Mouse (Mus musculus) midbrain, embryonic 15.5 days (tissue): ENCODE results near the gene Sik2. TPM values are rescaled to one million over a fixed set of nuclear protein-coding genes. Genes with fewer than 3 reads are reported as not detected.

Source experiments
- ATAC-seq: fragments of 200-750 bp; cut with Nextera tagmentation; replicated peaks from 2 replicates; pipeline ENCODE4 v1.8.0; 2017; ENCODE audit warnings: moderate TSS enrichment
- H3K27ac ChIP-seq: fragments of 300-500 bp; sonication (generic); 2 replicates; pipeline ENCODE4 v1.5.1; 2015; ENCODE audit warnings: mild to moderate bottlenecking, inconsistent platforms
- H3K27me3 ChIP-seq: fragments of 300-500 bp; sonication (generic); replicated peaks from 2 replicates; pipeline ENCODE4 v1.6.1; 2015; ENCODE audit warnings: inconsistent platforms
- H3K36me3 ChIP-seq: fragments of 300-500 bp; sonication (generic); replicated peaks from 2 replicates; pipeline ENCODE4 v1.6.1; 2015; ENCODE audit warnings: inconsistent platforms
- H3K4me1 ChIP-seq: fragments of 300-500 bp; sonication (generic); 2 replicates; pipeline ENCODE4 v1.6.1; 2015; ENCODE audit warnings: inconsistent platforms
- H3K4me2 ChIP-seq: fragments of 300-500 bp; sonication (generic); 2 replicates; pipeline ENCODE4 v1.6.1; 2015; ENCODE audit warnings: inconsistent platforms, mild to moderate bottlenecking, moderate library complexity
- H3K4me3 ChIP-seq: fragments of 300-500 bp; sonication (generic); 2 replicates; pipeline ENCODE4 v1.5.1; 2015; ENCODE audit warnings: mild to moderate bottlenecking, inconsistent platforms
- H3K9ac ChIP-seq: fragments of 300-500 bp; sonication (generic); 2 replicates; pipeline ENCODE4 v1.6.1; 2015; ENCODE audit warnings: mild to moderate bottlenecking, inconsistent platforms
- H3K9me3 ChIP-seq: fragments of 300-500 bp; sonication (generic); 2 replicates; pipeline ENCODE4 v1.6.1; 2016; ENCODE audit warnings: inconsistent platforms
- WGBS: fragments of 180-500 bp; shearing (Covaris S2); methylation state at CpG from one replicate; pipeline ENCODE4 v1.1.7; 2015; ENCODE audit warnings: mixed read lengths; 5-methylcytosine and 5-hydroxymethylcytosine counted together
- polyA plus RNA-seq: library from polyadenylated mRNA; unstranded; fragments of >200 nt; fragmentation: Nextera tagmentation; extraction: Ambion mirVana; gene quantifications from 2 replicates; pipeline ENCODE4 v1.2.1, GENCODE M21; 2015

The Sik2 gene
- polyA plus RNA-seq, 1 experiment from 2014 or later = 19.8 TPM

DNA sequence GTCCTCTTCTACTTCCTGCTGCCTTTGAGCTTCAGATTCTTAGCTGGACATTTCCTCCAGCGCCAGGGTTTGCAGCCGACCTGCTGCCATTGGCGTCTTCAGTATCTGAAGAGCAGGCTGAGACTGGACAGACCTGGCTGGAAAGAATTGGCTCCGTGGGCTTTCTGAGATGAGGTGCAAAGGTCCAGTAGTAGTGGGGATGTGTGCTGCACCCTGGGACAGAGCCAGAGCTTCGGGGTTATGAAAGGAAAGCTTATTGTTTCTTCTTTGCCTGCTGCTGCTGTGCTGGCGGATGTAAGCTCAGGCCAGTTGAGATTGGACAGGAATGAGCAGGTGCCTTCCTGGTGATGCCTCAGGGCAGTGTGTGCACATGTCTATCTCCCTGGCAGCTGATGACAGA lies 134.8 kb downstream of the Sik2 start:
- Histone ChIP-seq H3K27me3 (no peaks in the 10 kb centered on the region), H3K36me3 (peaks cover 17% of the 10 kb centered on the region; the same call in 1 of the 2 replicates), H3K4me3 (no peak overlapping the region), H3K9ac (no peak overlapping the region), H3K4me2 (no peak overlapping the region), H3K9me3 (no peaks in the 10 kb centered on the region), H3K4me1 (no peaks in the 10 kb centered on the region), H3K27ac (no peak overlapping the region)
- no peak for ATAC-seq
- 89% methylated on average over 6 of the region's 6 CpGs for WGBS

- no peak overlapping the region for H3K27ac ChIP-seq
- no peak overlapping the region for H3K9ac ChIP-seq
- H3K27me3 ChIP-seq = no peaks in the 10 kb centered on the region
- no peak for ATAC-seq
- H3K4me3 ChIP-seq = no peak overlapping the region
- no peaks in the 10 kb centered on the region for H3K4me1 ChIP-seq
- H3K36me3 ChIP-seq = peaks cover 9% of the 10 kb centered on the region; the same call in 1 of the 2 replicates
- H3K4me2 ChIP-seq = no peak overlapping the region
- WGBS = 93% methylated on average over 9 of the region's 9 CpGs
- no peaks in the 10 kb centered on the region for H3K9me3 ChIP-seq
Measured at GRCm38 (mm10) chr9:50873210-50873609, 135.7 kb downstream of the Sik2 start.

GRCm38 (mm10) chr9:50868182-50868581 lies 140.7 kb downstream of the Sik2 start:
- Histone ChIP-seq H3K27me3 (no peaks in the 10 kb centered on the region), H3K9ac (no peak overlapping the region), H3K4me2 (no peak overlapping the region), H3K4me1 (no peaks in the 10 kb centered on the region), H3K36me3 (peaks cover 26% of the 10 kb centered on the region; the same call in 1 of the 2 replicates), H3K4me3 (no peak overlapping the region), H3K27ac (no peak overlapping the region), H3K9me3 (no peaks in the 10 kb centered on the region)
- 79% methylated on average over 2 of the region's 2 CpGs for WGBS
- no peak for ATAC-seq

DNA sequence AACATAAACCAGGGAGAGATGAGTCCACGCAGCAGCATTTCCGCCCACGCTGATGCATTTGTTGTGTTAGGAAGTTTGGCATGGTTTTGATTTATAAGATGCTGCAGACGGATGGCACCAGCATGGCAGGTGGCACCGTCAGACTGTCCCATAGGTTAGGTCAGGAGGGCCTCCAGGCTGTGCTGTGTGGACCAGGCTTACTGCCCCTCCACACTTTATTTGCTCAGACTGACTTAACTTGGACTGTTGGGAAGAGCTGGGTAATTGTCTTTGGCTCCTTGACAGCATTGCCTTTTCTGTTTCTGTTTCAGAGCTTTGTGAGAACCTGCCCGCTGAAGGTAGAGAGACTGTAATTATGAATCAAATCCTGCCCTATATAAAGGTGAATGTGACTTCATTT lies 141.9 kb downstream of the Sik2 start:
- 96% methylated on average over 6 of the region's 6 CpGs for WGBS
- no peaks in the 10 kb centered on the region for H3K9me3 ChIP-seq

DNA sequence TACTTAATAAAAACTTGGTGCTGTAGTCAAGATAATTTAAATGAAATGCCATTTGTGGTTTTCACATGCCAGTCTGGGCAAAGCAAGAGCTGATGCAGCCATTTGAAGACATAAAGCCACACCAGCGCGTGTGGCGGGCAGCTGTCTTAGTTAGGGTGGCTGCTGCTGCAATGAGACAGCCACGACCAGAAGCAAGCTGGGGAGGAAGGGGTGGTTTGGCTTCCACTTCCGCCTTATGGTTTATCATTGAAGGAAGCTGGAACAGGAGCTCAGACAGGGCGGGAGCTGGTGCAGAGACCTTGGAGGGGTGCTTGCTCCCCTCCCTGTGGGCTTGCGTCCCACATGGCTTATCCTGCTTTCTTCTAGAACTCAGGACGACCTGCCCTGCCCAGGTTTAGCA lies 143.1 kb downstream of the Sik2 start:
- WGBS = 89% methylated on average over 8 of the region's 8 CpGs
- H3K36me3 ChIP-seq = peaks cover 34% of the 10 kb centered on the region; the same call in 1 of the 2 replicates
- no peak overlapping the region for H3K4me3 ChIP-seq
- H3K4me1 ChIP-seq = no peaks in the 10 kb centered on the region
- H3K9me3 ChIP-seq = no peaks in the 10 kb centered on the region
- H3K9ac ChIP-seq = no peak overlapping the region
- ATAC-seq = no peak
- no peak overlapping the region for H3K4me2 ChIP-seq
- no peaks in the 10 kb centered on the region for H3K27me3 ChIP-seq
- no peak overlapping the region for H3K27ac ChIP-seq

More for the DNA sequence above, 141.9 kb downstream of the Sik2 start:
- H3K4me3 ChIP-seq = no peak overlapping the region
- H3K4me2 ChIP-seq = no peak overlapping the region
- 0 out of 2 replicates have a peak, but pooled peaks cover 32% of the 10 kb centered on the region for H3K36me3 ChIP-seq
- no peaks in the 10 kb centered on the region for H3K4me1 ChIP-seq
- no peak overlapping the region for H3K27ac ChIP-seq
- no peak for ATAC-seq
- H3K9ac ChIP-seq = no peak overlapping the region
- no peaks in the 10 kb centered on the region for H3K27me3 ChIP-seq

DNA sequence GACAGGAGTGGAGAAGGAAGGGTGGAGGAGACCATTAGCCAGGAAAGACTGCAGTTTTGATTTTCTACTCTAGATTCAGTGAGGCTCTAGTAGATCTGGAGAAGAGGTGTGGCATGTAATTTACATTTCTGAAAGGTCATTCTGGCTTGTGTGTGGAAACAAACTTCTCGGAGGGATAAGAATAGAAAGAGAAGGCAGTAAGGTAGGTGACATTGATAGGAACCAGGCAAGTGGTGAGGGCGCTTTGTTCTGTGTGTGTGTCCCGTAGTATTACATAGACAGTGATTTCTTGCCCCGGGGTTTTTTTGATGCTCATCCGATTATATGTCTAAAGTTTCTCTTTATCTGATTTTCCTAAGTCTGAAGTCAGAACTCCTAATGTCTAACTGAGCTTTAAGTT lies 144.0 kb downstream of the Sik2 start:
- Histone ChIP-seq H3K4me2 (no peak overlapping the region), H3K4me3 (no peak overlapping the region), H3K9me3 (no peaks in the 10 kb centered on the region), H3K4me1 (no peaks in the 10 kb centered on the region), H3K27ac (no peak overlapping the region), H3K9ac (no peak overlapping the region), H3K36me3 (peaks cover 34% of the 10 kb centered on the region; the same call in 1 of the 2 replicates), H3K27me3 (no peaks in the 10 kb centered on the region)
- no peak for ATAC-seq
- WGBS = 89% methylated on average over 5 of the region's 5 CpGs

DNA sequence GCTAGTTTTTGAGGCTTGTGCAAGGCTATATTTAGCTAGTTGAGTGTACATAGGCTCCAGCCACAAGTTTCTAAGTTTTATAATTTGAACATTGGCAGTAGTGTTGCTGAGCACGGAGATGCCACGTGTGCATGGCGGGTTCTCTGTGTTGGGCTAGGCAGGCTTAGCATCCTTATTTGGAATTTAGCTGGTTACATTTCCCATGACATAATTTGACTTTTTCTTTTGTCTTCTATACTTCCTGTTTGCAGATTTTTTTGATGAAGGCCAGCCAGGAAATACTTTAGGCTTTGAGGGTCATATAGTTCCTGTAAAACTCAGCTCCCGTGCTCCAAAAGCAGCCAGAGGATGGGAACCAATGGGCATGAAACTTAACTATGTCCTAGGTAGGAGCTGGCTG lies 145.0 kb downstream of the Sik2 start:
- Histone ChIP-seq H3K9ac (no peak overlapping the region), H3K9me3 (no peaks in the 10 kb centered on the region), H3K4me3 (no peak overlapping the region), H3K27ac (no peak overlapping the region), H3K4me2 (no peak overlapping the region), H3K27me3 (no peaks in the 10 kb centered on the region), H3K4me1 (no peaks in the 10 kb centered on the region), H3K36me3 (peaks cover 37% of the 10 kb centered on the region; the same call in 1 of the 2 replicates)
- no peak for ATAC-seq
- WGBS = 95% methylated on average over 4 of the region's 4 CpGs

DNA sequence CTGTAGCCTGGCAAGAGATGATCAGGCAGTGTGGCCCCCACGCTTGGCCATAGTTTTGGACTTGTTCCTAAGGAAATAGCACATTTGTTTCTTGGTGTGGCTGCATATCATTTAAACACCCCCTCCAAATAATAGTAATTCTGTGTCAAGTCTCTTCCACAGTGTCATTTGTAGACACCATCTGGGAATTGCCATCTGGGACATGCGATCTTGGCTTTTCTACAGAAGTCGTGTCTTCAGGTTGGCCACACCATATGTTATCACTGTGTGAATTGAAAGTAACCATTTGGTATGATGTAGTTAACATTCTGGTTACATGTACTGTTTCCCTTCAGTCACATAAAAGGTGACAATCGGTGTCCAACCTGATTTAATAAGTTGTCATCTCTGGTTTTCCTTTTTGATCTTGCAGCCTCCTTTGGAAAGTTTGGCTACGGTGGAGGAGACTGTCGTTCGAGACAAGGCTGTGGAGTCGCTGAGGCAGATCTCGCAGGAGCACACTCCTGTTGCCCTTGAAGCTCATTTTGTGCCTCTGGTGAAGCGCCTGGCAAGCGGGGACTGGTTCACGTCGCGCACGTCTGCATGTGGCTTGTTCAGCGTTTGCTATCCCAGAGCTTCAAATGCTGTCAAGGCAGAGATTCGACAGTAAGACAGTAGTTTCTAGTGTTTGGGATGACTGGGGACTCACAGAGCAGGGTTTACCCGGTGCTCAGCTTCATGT lies 147.6 kb downstream of the Sik2 start:
- H3K36me3 ChIP-seq = peaks cover 21% of the 10 kb centered on the region; the same call in 1 of the 2 replicates
- WGBS = 91% methylated on average over 18 of the region's 18 CpGs
- no peak for ATAC-seq
- H3K27me3 ChIP-seq = no peaks in the 10 kb centered on the region
- peaks cover 9% of the 10 kb centered on the region for H3K4me1 ChIP-seq
- no peaks in the 10 kb centered on the region for H3K9me3 ChIP-seq
- H3K27ac ChIP-seq = no peak overlapping the region
- no peak overlapping the region for H3K4me2 ChIP-seq
- H3K9ac ChIP-seq = no peak overlapping the region
- no peak overlapping the region for H3K4me3 ChIP-seq

DNA sequence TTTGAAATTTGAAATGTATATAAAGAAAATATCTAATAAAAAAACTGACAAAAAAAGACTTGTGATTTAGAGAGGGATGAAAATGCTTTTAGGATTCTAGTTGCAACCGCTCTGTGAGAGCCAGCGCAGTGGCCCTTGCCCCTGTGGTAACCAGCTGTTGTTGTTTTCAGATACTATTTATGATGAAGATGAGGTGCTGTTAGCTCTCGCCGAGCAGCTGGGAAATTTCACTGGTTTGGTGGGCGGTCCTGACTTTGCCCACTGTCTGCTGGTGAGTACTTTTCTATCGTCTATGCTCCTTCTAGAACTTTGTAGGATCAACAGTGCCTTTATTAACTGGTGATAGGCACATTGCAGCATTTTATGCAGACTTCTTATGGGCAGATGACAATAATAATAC lies 150.2 kb downstream of the Sik2 start:
- H3K27me3 ChIP-seq = no peaks in the 10 kb centered on the region
- ATAC-seq = no peak
- H3K4me1 ChIP-seq = peaks cover 15% of the 10 kb centered on the region
- H3K9me3 ChIP-seq = no peaks in the 10 kb centered on the region
- H3K36me3 ChIP-seq = peaks cover 20% of the 10 kb centered on the region; the same call in 1 of the 2 replicates
- no peak overlapping the region for H3K4me3 ChIP-seq
- 94% methylated on average over 6 of the region's 6 CpGs for WGBS
- no peak overlapping the region for H3K27ac ChIP-seq
- H3K4me2 ChIP-seq = no peak overlapping the region
- H3K9ac ChIP-seq = no peak overlapping the region

DNA sequence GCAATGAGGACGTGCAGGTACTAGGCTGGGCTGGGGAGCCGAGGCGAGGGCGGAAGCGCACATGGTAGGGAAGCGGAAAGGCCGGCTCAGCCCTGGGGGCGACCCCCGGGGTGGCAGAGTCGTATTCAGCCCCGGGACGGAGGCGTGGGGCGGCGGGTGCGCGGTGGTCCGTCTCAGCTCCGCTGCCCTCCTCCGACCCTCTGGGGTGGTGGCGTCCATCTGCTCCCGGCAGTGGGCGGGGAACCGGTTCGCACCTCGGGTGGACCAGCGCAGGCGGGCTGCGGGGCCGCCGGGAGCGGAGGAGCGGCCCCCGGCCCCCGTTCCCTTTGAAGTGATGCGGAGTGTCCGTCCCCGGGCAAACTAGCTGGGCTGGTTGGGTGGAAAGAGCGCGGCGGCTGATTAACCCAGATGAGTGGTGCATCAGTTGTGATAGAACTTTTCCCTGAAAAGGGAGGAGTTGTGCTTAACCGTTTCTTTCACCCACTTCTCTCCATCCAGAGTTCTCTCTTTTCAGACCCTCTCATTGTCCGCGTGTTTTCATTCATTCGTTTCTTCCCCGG lies 151.7 kb downstream of the Sik2 start:
- WGBS = under 1% methylated on average over 46 of the region's 46 CpGs

DNA sequence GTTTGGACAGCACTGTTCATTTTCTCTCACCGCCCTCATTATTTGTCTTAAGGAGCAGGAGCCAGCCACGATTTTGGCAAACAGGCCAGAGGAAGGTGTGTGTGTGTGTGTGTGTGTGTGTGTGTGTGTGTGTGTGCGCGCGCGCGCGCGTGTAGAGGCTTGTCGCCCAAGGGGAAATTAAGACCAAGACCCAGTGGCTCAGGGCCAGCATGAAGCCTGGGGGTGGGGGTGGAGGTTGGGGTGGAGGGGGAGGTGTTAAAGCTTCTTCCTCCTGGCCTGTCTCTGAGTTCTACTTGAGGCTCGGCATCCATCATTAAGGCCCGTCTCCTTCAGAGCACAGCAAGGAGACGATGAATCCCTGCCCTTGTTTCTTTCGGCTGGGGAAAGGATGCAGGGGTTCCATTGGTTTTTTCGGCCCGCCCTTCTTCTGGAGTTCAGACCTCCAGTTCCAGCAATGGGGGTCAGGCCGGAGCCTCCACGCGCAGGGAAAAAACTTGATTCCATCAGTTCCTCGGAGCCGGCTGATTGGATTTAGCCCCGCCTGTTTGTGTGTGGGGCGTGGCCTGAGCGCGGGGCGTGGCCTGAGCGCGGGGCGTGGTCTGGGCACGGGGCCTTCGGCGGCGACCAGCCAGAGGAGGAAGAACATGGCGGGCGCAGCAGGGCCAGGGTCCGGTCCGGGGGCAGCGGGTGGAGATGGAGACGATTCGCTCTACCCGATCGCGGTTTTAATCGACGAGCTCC lies 152.4 kb downstream of the Sik2 start:
- H3K4me3 ChIP-seq = peak overlapping the region; percentile 63
- H3K9ac ChIP-seq = peak overlapping the region; percentile 68
- peaks cover 15% of the 10 kb centered on the region for H3K4me1 ChIP-seq
- H3K36me3 ChIP-seq = peaks cover 10% of the 10 kb centered on the region; the same call in 1 of the 2 replicates
- peak overlapping the region; percentile 66 for H3K27ac ChIP-seq
- ATAC-seq = peak; percentile 91
- no peaks in the 10 kb centered on the region for H3K27me3 ChIP-seq
- H3K4me2 ChIP-seq = peak overlapping the region; percentile 82
- WGBS = under 1% methylated on average over 45 of the region's 45 CpGs
- no peaks in the 10 kb centered on the region for H3K9me3 ChIP-seq

More for the DNA sequence above, 151.7 kb downstream of the Sik2 start:
- Histone ChIP-seq H3K9ac (peak overlapping the region; percentile 68), H3K27me3 (no peaks in the 10 kb centered on the region), H3K4me2 (peak overlapping the region; percentile 82), H3K36me3 (peaks cover 13% of the 10 kb centered on the region; the same call in 1 of the 2 replicates), H3K4me1 (peaks cover 15% of the 10 kb centered on the region), H3K27ac (peak overlapping the region; percentile 66), H3K9me3 (no peaks in the 10 kb centered on the region), H3K4me3 (peak overlapping the region; percentile 63)
- peak; percentile 87 for ATAC-seq

DNA sequence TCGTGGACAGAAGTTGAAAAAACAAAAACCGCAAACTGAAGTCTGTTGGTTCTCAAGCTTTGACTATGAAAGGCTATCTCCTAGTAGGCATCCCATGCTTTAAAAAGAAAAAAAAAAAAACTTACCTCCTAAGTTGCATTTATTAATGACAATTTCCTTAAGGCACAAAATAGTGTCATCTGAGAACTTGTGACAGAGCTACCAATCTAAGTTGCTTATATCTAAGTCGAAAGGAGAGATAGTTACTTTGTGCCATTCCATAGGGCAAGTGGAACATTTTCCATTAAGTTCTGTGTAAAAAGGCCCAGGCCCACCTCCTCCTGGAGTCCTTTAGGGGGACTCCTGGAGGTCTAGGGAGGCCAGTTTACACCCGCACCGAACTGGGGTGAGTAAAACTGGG lies 153.1 kb downstream of the Sik2 start:
- no peaks in the 10 kb centered on the region for H3K27me3 ChIP-seq
- H3K9ac ChIP-seq = 0 out of 2 replicates have a peak overlapping the region, but pooled peaks have one; percentile 68
- H3K27ac ChIP-seq = 0 out of 2 replicates have a peak overlapping the region, but pooled peaks have one; percentile 66
- 68% methylated on average over 5 of the region's 5 CpGs for WGBS
- H3K4me1 ChIP-seq = peaks cover 15% of the 10 kb centered on the region
- no peaks in the 10 kb centered on the region for H3K9me3 ChIP-seq
- peak overlapping the region; percentile 63 for H3K4me3 ChIP-seq
- H3K36me3 ChIP-seq = peaks cover 7% of the 10 kb centered on the region; the same call in 1 of the 2 replicates
- H3K4me2 ChIP-seq = peak overlapping the region; percentile 82
- no peak for ATAC-seq
